Mouse (Mus musculus): ENCODE results near the gene Tex35. TPM values are rescaled to one million over a fixed set of nuclear protein-coding genes. Genes with fewer than 3 reads are reported as not detected.

Tex35 gene
- polyA plus RNA-seq, 1 experiment from 2014 or later = not detected

- Histone ChIP-seq H3K4me1 (replicated peaks; ENCODE audit: control insufficient read depth, insufficient read depth, low read length) (no peaks in the 10 kb centered on the region; the same call in none of the 2 replicates), H3K9ac (replicated peaks; ENCODE audit: low read depth, low read length) (no peak overlapping the region), H3K27ac (ENCODE audit: low read length) (no peak overlapping the region), H3K27me3 (replicated peaks; ENCODE audit: control insufficient read depth, insufficient read depth, low read length) (no peaks in the 10 kb centered on the region), H3K4me2 (ENCODE audit: low read length) (no peak overlapping the region), H3K36me3 (ENCODE audit: control insufficient read depth, insufficient read depth) (no peaks in the 10 kb centered on the region), H3K4me3 (replicated peaks; ENCODE audit: low read length) (no peak overlapping the region), H3K9me3 (ENCODE audit: control insufficient read depth, low read length) (no peaks in the 10 kb centered on the region)
- peak; percentile 55 for ATAC-seq
- 2% methylated on average over 15 of the region's 15 CpGs for WGBS
Measured at GRCm38 (mm10) chr1:157076257-157076656, 32.2 kb downstream of the Tex35 start.

GRCm38 (mm10) chr1:157074937-157075336 lies 33.5 kb downstream of the Tex35 start:
- H3K9me3 ChIP-seq (ENCODE audit: control insufficient read depth, low read length) = no peaks in the 10 kb centered on the region
- 52% methylated on average over 7 of the region's 7 CpGs for WGBS
- H3K9ac ChIP-seq (replicated peaks; ENCODE audit: low read depth, low read length) = no peak overlapping the region
- no peak overlapping the region for H3K4me3 ChIP-seq (replicated peaks; ENCODE audit: low read length)
- no peaks in the 10 kb centered on the region for H3K27me3 ChIP-seq (replicated peaks; ENCODE audit: control insufficient read depth, insufficient read depth, low read length)
- no peaks in the 10 kb centered on the region for H3K36me3 ChIP-seq (ENCODE audit: control insufficient read depth, insufficient read depth)
- no peak overlapping the region for H3K4me2 ChIP-seq (ENCODE audit: low read length)
- H3K4me1 ChIP-seq (replicated peaks; ENCODE audit: control insufficient read depth, insufficient read depth, low read length) = no peaks in the 10 kb centered on the region; the same call in none of the 2 replicates
- no peak overlapping the region for H3K27ac ChIP-seq (ENCODE audit: low read length)
- no peak for ATAC-seq

- H3K27ac ChIP-seq (ENCODE audit: low read length) = no peak overlapping the region
- H3K27me3 ChIP-seq (replicated peaks; ENCODE audit: control insufficient read depth, insufficient read depth, low read length) = no peaks in the 10 kb centered on the region
- H3K9me3 ChIP-seq (ENCODE audit: control insufficient read depth, low read length) = no peaks in the 10 kb centered on the region
- no peak overlapping the region for H3K4me2 ChIP-seq (ENCODE audit: low read length)
- no peak for ATAC-seq
- no peaks in the 10 kb centered on the region for H3K36me3 ChIP-seq (ENCODE audit: control insufficient read depth, insufficient read depth)
- no peak overlapping the region for H3K9ac ChIP-seq (replicated peaks; ENCODE audit: low read depth, low read length)
- peaks cover 4% of the 10 kb centered on the region for H3K4me1 ChIP-seq (replicated peaks; ENCODE audit: control insufficient read depth, insufficient read depth, low read length)
- WGBS = 80% methylated on average over 6 of the region's 6 CpGs
- H3K4me3 ChIP-seq (replicated peaks; ENCODE audit: low read length) = no peak overlapping the region
Measured at GRCm38 (mm10) chr1:157074371-157074770, 34.1 kb downstream of the Tex35 start.

GRCm38 (mm10) chr1:157073592-157073991 lies 34.9 kb downstream of the Tex35 start:
- Histone ChIP-seq H3K27ac (ENCODE audit: low read length) (no peak overlapping the region), H3K4me2 (ENCODE audit: low read length) (no peak overlapping the region), H3K4me1 (replicated peaks; ENCODE audit: control insufficient read depth, insufficient read depth, low read length) (peaks cover 4% of the 10 kb centered on the region), H3K36me3 (ENCODE audit: control insufficient read depth, insufficient read depth) (no peaks in the 10 kb centered on the region), H3K9ac (replicated peaks; ENCODE audit: low read depth, low read length) (no peak overlapping the region), H3K4me3 (replicated peaks; ENCODE audit: low read length) (no peak overlapping the region), H3K27me3 (replicated peaks; ENCODE audit: control insufficient read depth, insufficient read depth, low read length) (no peaks in the 10 kb centered on the region), H3K9me3 (ENCODE audit: control insufficient read depth, low read length) (no peaks in the 10 kb centered on the region)
- WGBS = 69% methylated on average over 4 of the region's 4 CpGs
- ATAC-seq = no peak

- whole genome bisulfite sequencing = 24% methylated on average over 15 of the region's 15 CpGs
- no peaks in the 10 kb centered on the region for H3K36me3 ChIP-seq (ENCODE audit: control insufficient read depth, insufficient read depth)
- no peak overlapping the region for H3K4me3 ChIP-seq (replicated peaks; ENCODE audit: low read length)
- peaks cover 17% of the 10 kb centered on the region for H3K4me1 ChIP-seq (replicated peaks; ENCODE audit: control insufficient read depth, insufficient read depth, low read length)
- no peaks in the 10 kb centered on the region for H3K9me3 ChIP-seq (ENCODE audit: control insufficient read depth, low read length)
- no peak overlapping the region for H3K27ac ChIP-seq (ENCODE audit: low read length)
- no peak overlapping the region for H3K9ac ChIP-seq (replicated peaks; ENCODE audit: low read depth, low read length)
- no peak overlapping the region for H3K4me2 ChIP-seq (ENCODE audit: low read length)
- H3K27me3 ChIP-seq (replicated peaks; ENCODE audit: control insufficient read depth, insufficient read depth, low read length) = no peaks in the 10 kb centered on the region
- no peak for ATAC-seq
Measured at GRCm38 (mm10) chr1:157069181-157069828, 39.2 kb downstream of the Tex35 start.

GRCm38 (mm10) chr1:157068316-157068715 lies 40.2 kb downstream of the Tex35 start:
- no peaks in the 10 kb centered on the region for H3K36me3 ChIP-seq (ENCODE audit: control insufficient read depth, insufficient read depth)
- no peaks in the 10 kb centered on the region for H3K27me3 ChIP-seq (replicated peaks; ENCODE audit: control insufficient read depth, insufficient read depth, low read length)
- no peak overlapping the region for H3K4me2 ChIP-seq (ENCODE audit: low read length)
- no peak overlapping the region for H3K9ac ChIP-seq (replicated peaks; ENCODE audit: low read depth, low read length)
- no peak overlapping the region for H3K27ac ChIP-seq (ENCODE audit: low read length)
- ATAC-seq = no peak
- no peak overlapping the region for H3K4me3 ChIP-seq (replicated peaks; ENCODE audit: low read length)
- H3K9me3 ChIP-seq (ENCODE audit: control insufficient read depth, low read length) = no peaks in the 10 kb centered on the region
- peaks cover 17% of the 10 kb centered on the region for H3K4me1 ChIP-seq (replicated peaks; ENCODE audit: control insufficient read depth, insufficient read depth, low read length)

GRCm38 (mm10) chr1:157065819-157066730 lies 42.4 kb downstream of the Tex35 start:
- ATAC-seq = peak; percentile 69
- WGBS = 55% methylated on average over 12 of the region's 12 CpGs
- Histone ChIP-seq H3K4me2 (ENCODE audit: low read length) (no peak overlapping the region), H3K9ac (replicated peaks; ENCODE audit: low read depth, low read length) (no peak overlapping the region), H3K4me1 (replicated peaks; ENCODE audit: control insufficient read depth, insufficient read depth, low read length) (peaks cover 17% of the 10 kb centered on the region), H3K4me3 (replicated peaks; ENCODE audit: low read length) (no peak overlapping the region), H3K27me3 (replicated peaks; ENCODE audit: control insufficient read depth, insufficient read depth, low read length) (no peaks in the 10 kb centered on the region), H3K27ac (ENCODE audit: low read length) (peak overlapping the region; percentile 11; the same call in 1 of the 2 replicates), H3K9me3 (ENCODE audit: control insufficient read depth, low read length) (no peaks in the 10 kb centered on the region), H3K36me3 (ENCODE audit: control insufficient read depth, insufficient read depth) (no peaks in the 10 kb centered on the region)

GRCm38 (mm10) chr1:157063318-157064115 lies 45.0 kb downstream of the Tex35 start:
- H3K27ac ChIP-seq (ENCODE audit: low read length) = peak overlapping the region; percentile 7; the same call in 1 of the 2 replicates
- H3K36me3 ChIP-seq (ENCODE audit: control insufficient read depth, insufficient read depth) = no peaks in the 10 kb centered on the region
- no peaks in the 10 kb centered on the region for H3K27me3 ChIP-seq (replicated peaks; ENCODE audit: control insufficient read depth, insufficient read depth, low read length)
- 54% methylated on average over 13 of the region's 13 CpGs for WGBS
- no peak overlapping the region for H3K4me3 ChIP-seq (replicated peaks; ENCODE audit: low read length)
- no peak overlapping the region for H3K9ac ChIP-seq (replicated peaks; ENCODE audit: low read depth, low read length)
- ATAC-seq = peak; percentile 32; the same call in 1 of the 2 replicates
- peaks cover 12% of the 10 kb centered on the region for H3K4me1 ChIP-seq (replicated peaks; ENCODE audit: control insufficient read depth, insufficient read depth, low read length)
- no peaks in the 10 kb centered on the region for H3K9me3 ChIP-seq (ENCODE audit: control insufficient read depth, low read length)
- no peak overlapping the region for H3K4me2 ChIP-seq (ENCODE audit: low read length)

- H3K36me3 ChIP-seq (ENCODE audit: control insufficient read depth, insufficient read depth) = no peaks in the 10 kb centered on the region
- H3K27me3 ChIP-seq (replicated peaks; ENCODE audit: control insufficient read depth, insufficient read depth, low read length) = no peaks in the 10 kb centered on the region
- H3K4me3 ChIP-seq (replicated peaks; ENCODE audit: low read length) = no peak overlapping the region
- H3K9ac ChIP-seq (replicated peaks; ENCODE audit: low read depth, low read length) = no peak overlapping the region
- no peaks in the 10 kb centered on the region for H3K9me3 ChIP-seq (ENCODE audit: control insufficient read depth, low read length)
- no peak overlapping the region for H3K4me2 ChIP-seq (ENCODE audit: low read length)
- no peak for ATAC-seq
- WGBS = 63% methylated on average over 5 of the region's 5 CpGs
- no peak overlapping the region for H3K27ac ChIP-seq (ENCODE audit: low read length)
- H3K4me1 ChIP-seq (replicated peaks; ENCODE audit: control insufficient read depth, insufficient read depth, low read length) = peaks cover 12% of the 10 kb centered on the region
Measured at GRCm38 (mm10) chr1:157062445-157062825, 46.0 kb downstream of the Tex35 start.

All from forebrain, embryonic 16.5 days (tissue).